Mouse (Mus musculus) stomach, embryonic 15.5 days (tissue): ENCODE results near the gene Trim58. TPM values are rescaled to one million over a fixed set of nuclear protein-coding genes. Genes with fewer than 3 reads are reported as not detected.

Experiments used
- ATAC-seq: fragments of 200-750 bp; cut with Nextera tagmentation; 2 replicates; pipeline ENCODE4 v1.8.0; 2017; ENCODE audit warnings: low read depth, moderate number of reproducible peaks, moderate TSS enrichment; ENCODE audit not compliant: insufficient read depth, low FRiP score
- H3K27ac ChIP-seq: fragments of 300-500 bp; sonication (generic); 2 replicates; pipeline ENCODE4 v1.5.1; 2015; ENCODE audit warnings: mild to moderate bottlenecking, inconsistent platforms
- H3K27me3 ChIP-seq: fragments of 300-500 bp; sonication (generic); replicated peaks from 2 replicates; pipeline ENCODE4 v1.6.1; 2015; ENCODE audit warnings: inconsistent platforms
- H3K36me3 ChIP-seq: fragments of 300-500 bp; sonication (generic); 2 replicates; pipeline ENCODE4 v1.6.1; 2015; ENCODE audit warnings: inconsistent platforms
- H3K4me1 ChIP-seq: fragments of 300-500 bp; sonication (generic); 2 replicates; pipeline ENCODE4 v1.6.1; 2015; ENCODE audit warnings: inconsistent platforms
- H3K4me2 ChIP-seq: fragments of 300-500 bp; sonication (generic); 2 replicates; pipeline ENCODE4 v1.6.1; 2015; ENCODE audit warnings: mild to moderate bottlenecking, inconsistent platforms
- H3K4me3 ChIP-seq: fragments of 300-500 bp; sonication (generic); replicated peaks from 2 replicates; pipeline ENCODE4 v1.5.1; 2015; ENCODE audit warnings: inconsistent platforms
- H3K9ac ChIP-seq: fragments of 300-500 bp; sonication (generic); 2 replicates; pipeline ENCODE4 v1.6.1; 2015; ENCODE audit warnings: inconsistent platforms
- H3K9me3 ChIP-seq: fragments of 300-500 bp; sonication (generic); 2 replicates; pipeline ENCODE4 v1.6.1; 2016; ENCODE audit warnings: inconsistent platforms
- WGBS: fragments of 180-500 bp; shearing (Covaris S2); methylation state at CpG from one replicate; pipeline ENCODE4 v1.1.7; 2015; 5-methylcytosine and 5-hydroxymethylcytosine counted together
- polyA plus RNA-seq: library from polyadenylated mRNA; unstranded; fragments of >200 nt; fragmentation: Nextera tagmentation; extraction: Ambion mirVana; gene quantifications from 2 replicates; pipeline ENCODE4 v1.2.1, GENCODE M21; 2015

Trim58 gene
- polyA plus RNA-seq, result 0.45 and 1.2 TPM in 2 replicates

- ATAC-seq, result peak; percentile 56; the same call in 1 of the 2 replicates
- 3% methylated on average over 34 of the region's 34 CpGs for WGBS
- no peak within 1 kb of the TSS for H3K27ac ChIP-seq
- no peaks in the 10 kb centered on the region; the same call in 1 of the 2 replicates for H3K4me1 ChIP-seq
- H3K4me3 ChIP-seq, result peak within 1 kb of the TSS; percentile 34
- peak within 1 kb of the TSS; percentile 70 for H3K4me2 ChIP-seq
- H3K27me3 ChIP-seq, result peaks cover 6% of the 10 kb centered on the region
- no peaks in the 10 kb centered on the region for H3K36me3 ChIP-seq
- peak within 1 kb of the TSS; percentile 9; the same call in 1 of the 2 replicates for H3K9ac ChIP-seq
- H3K9me3 ChIP-seq, result no peaks in the 10 kb centered on the region
These were observed at the start of gene Trim58 for GRCm38 (mm10) chr11:58640272-58640867. Gene Trim58, plus strand, starts transcription at chr11:58640465.

- Histone ChIP-seq H3K9me3 (no peaks in the 10 kb centered on the region), H3K27ac (no peak within 1 kb of the TSS), H3K9ac (no peak within 1 kb of the TSS), H3K4me1 (no peaks in the 10 kb centered on the region), H3K36me3 (no peaks in the 10 kb centered on the region), H3K4me2 (no peak within 1 kb of the TSS), H3K4me3 (no peak within 1 kb of the TSS), H3K27me3 (no peaks in the 10 kb centered on the region)
- ATAC-seq, result no peak
- WGBS, result 75% methylated on average over 6 of the region's 6 CpGs
These were observed 45.5 kb upstream of the Trim58 start, which contains the start of gene Olfr324 for GRCm38 (mm10) chr11:58594814-58595213. Gene Olfr324, plus strand, starts transcription at chr11:58595114.

- Histone ChIP-seq H3K4me2 (no peak overlapping the region), H3K4me3 (no peak overlapping the region), H3K27ac (no peak overlapping the region), H3K36me3 (no peaks in the 10 kb centered on the region), H3K9ac (no peak overlapping the region), H3K27me3 (no peaks in the 10 kb centered on the region), H3K9me3 (no peaks in the 10 kb centered on the region), H3K4me1 (no peaks in the 10 kb centered on the region)
- no peak for ATAC-seq
- WGBS, result 86% methylated on average over 13 of the region's 13 CpGs
These were observed 42.4 kb upstream of the Trim58 start for GRCm38 (mm10) chr11:58597837-58598236.

GRCm38 (mm10) chr11:58602062-58602461, 38.2 kb upstream of the Trim58 start:
- H3K9me3 ChIP-seq, result no peaks in the 10 kb centered on the region
- no peaks in the 10 kb centered on the region for H3K4me1 ChIP-seq
- no peak for ATAC-seq
- H3K4me3 ChIP-seq, result no peak overlapping the region
- H3K36me3 ChIP-seq, result no peaks in the 10 kb centered on the region
- no peak overlapping the region for H3K9ac ChIP-seq
- no peak overlapping the region for H3K4me2 ChIP-seq
- H3K27me3 ChIP-seq, result no peaks in the 10 kb centered on the region
- no peak overlapping the region for H3K27ac ChIP-seq

- no peaks in the 10 kb centered on the region for H3K9me3 ChIP-seq
- WGBS, result 54% methylated on average over 6 of the region's 6 CpGs
- ATAC-seq, result no peak
These were observed 37.3 kb upstream of the Trim58 start for GRCm38 (mm10) chr11:58602800-58603560.

GRCm38 (mm10) chr11:58604688-58605087, 35.6 kb upstream of the Trim58 start:
- Histone ChIP-seq H3K9ac (no peak overlapping the region), H3K4me1 (no peaks in the 10 kb centered on the region), H3K4me2 (no peak overlapping the region), H3K27ac (no peak overlapping the region), H3K4me3 (no peak overlapping the region), H3K9me3 (no peaks in the 10 kb centered on the region), H3K27me3 (no peaks in the 10 kb centered on the region), H3K36me3 (no peaks in the 10 kb centered on the region)
- ATAC-seq, result no peak
- 50% methylated on average over 2 of the region's 2 CpGs for whole genome bisulfite sequencing

More at GRCm38 (mm10) chr11:58602800-58603560, 37.3 kb upstream of the Trim58 start:
- no peaks in the 10 kb centered on the region for H3K4me1 ChIP-seq
- no peak overlapping the region for H3K4me3 ChIP-seq
- H3K27ac ChIP-seq, result no peak overlapping the region
- H3K27me3 ChIP-seq, result no peaks in the 10 kb centered on the region
- no peak overlapping the region for H3K4me2 ChIP-seq
- H3K9ac ChIP-seq, result no peak overlapping the region
- no peaks in the 10 kb centered on the region for H3K36me3 ChIP-seq

GRCm38 (mm10) chr11:58605228-58605627, 35.0 kb upstream of the Trim58 start:
- no peak overlapping the region for H3K27ac ChIP-seq
- ATAC-seq, result no peak
- no peak overlapping the region for H3K4me2 ChIP-seq
- H3K9me3 ChIP-seq, result no peaks in the 10 kb centered on the region
- no peaks in the 10 kb centered on the region for H3K4me1 ChIP-seq
- no peaks in the 10 kb centered on the region for H3K27me3 ChIP-seq
- no peaks in the 10 kb centered on the region for H3K36me3 ChIP-seq
- H3K4me3 ChIP-seq, result no peak overlapping the region
- H3K9ac ChIP-seq, result no peak overlapping the region
- 58% methylated on average over 3 of the region's 3 CpGs for WGBS

- no peak overlapping the region for H3K4me2 ChIP-seq
- no peaks in the 10 kb centered on the region for H3K27me3 ChIP-seq
- H3K4me3 ChIP-seq, result no peak overlapping the region
- H3K9ac ChIP-seq, result no peak overlapping the region
- 0 out of 2 replicates have a peak, but pooled peaks have one; percentile 47 for ATAC-seq
- no peaks in the 10 kb centered on the region for H3K9me3 ChIP-seq
- 75% methylated on average over 12 of the region's 12 CpGs for WGBS
- H3K36me3 ChIP-seq, result no peaks in the 10 kb centered on the region
- H3K27ac ChIP-seq, result no peak overlapping the region
- no peaks in the 10 kb centered on the region for H3K4me1 ChIP-seq
These were observed 33.9 kb upstream of the Trim58 start for GRCm38 (mm10) chr11:58606177-58606919.

GRCm38 (mm10) chr11:58607030-58607429, 33.2 kb upstream of the Trim58 start:
- H3K4me1 ChIP-seq, result no peaks in the 10 kb centered on the region
- H3K4me3 ChIP-seq, result no peak overlapping the region
- no peak for ATAC-seq
- 78% methylated on average over 6 of the region's 6 CpGs for WGBS
- H3K36me3 ChIP-seq, result no peaks in the 10 kb centered on the region
- no peak overlapping the region for H3K9ac ChIP-seq
- no peak overlapping the region for H3K4me2 ChIP-seq
- H3K27ac ChIP-seq, result no peak overlapping the region
- H3K9me3 ChIP-seq, result no peaks in the 10 kb centered on the region
- no peaks in the 10 kb centered on the region for H3K27me3 ChIP-seq

- Histone ChIP-seq H3K4me1 (no peaks in the 10 kb centered on the region; the same call in 1 of the 2 replicates), H3K4me2 (no peak overlapping the region), H3K9me3 (no peaks in the 10 kb centered on the region), H3K27ac (no peak overlapping the region), H3K9ac (no peak overlapping the region), H3K27me3 (no peaks in the 10 kb centered on the region), H3K4me3 (no peak overlapping the region), H3K36me3 (no peaks in the 10 kb centered on the region)
- 58% methylated on average over 3 of the region's 3 CpGs for WGBS
- ATAC-seq, result no peak
These were observed 26.9 kb upstream of the Trim58 start for GRCm38 (mm10) chr11:58613359-58613758.

GRCm38 (mm10) chr11:58614526-58614925, 25.7 kb upstream of the Trim58 start:
- ATAC-seq, result no peak; the same call in 1 of the 2 replicates
- no peak overlapping the region for H3K27ac ChIP-seq
- H3K4me3 ChIP-seq, result no peak overlapping the region

GRCm38 (mm10) chr11:58615975-58616374, 24.3 kb upstream of the Trim58 start, which contains the start of gene 2210407C18Rik:
Gene 2210407C18Rik, minus strand, starts transcription at chr11:58616075.
- Histone ChIP-seq H3K9me3 (no peaks in the 10 kb centered on the region), H3K27me3 (no peaks in the 10 kb centered on the region), H3K4me2 (no peak within 1 kb of the TSS), H3K27ac (no peak within 1 kb of the TSS), H3K4me3 (no peak within 1 kb of the TSS), H3K9ac (no peak within 1 kb of the TSS), H3K36me3 (no peaks in the 10 kb centered on the region), H3K4me1 (no peaks in the 10 kb centered on the region; the same call in 1 of the 2 replicates)
- ATAC-seq, result no peak
- WGBS, result 86% methylated on average over 4 of the region's 4 CpGs

More at GRCm38 (mm10) chr11:58614526-58614925, 25.7 kb upstream of the Trim58 start:
- Histone ChIP-seq H3K9ac (no peak overlapping the region), H3K4me2 (no peak overlapping the region), H3K36me3 (no peaks in the 10 kb centered on the region), H3K9me3 (no peaks in the 10 kb centered on the region), H3K27me3 (no peaks in the 10 kb centered on the region), H3K4me1 (no peaks in the 10 kb centered on the region; the same call in 1 of the 2 replicates)
